In genomic region chr11:98937410-98937913, GRCm38 (mm10) we compare ENCODE assay signal across 8 mouse cellular contexts. TPM values are rescaled to one million over a fixed set of nuclear protein-coding genes. Genes with fewer than 3 reads are reported as not detected.
DNase-seq lines count a peak whose midpoint lies in the region; ATAC-seq lines count a peak whose summit lies in the region.

No protein-coding gene starts in this region.

- peak overlapping the region; percentile 49 for H3K4me3 ChIP-seq in forebrain, embryonic 14.5 days (ENCODE audit: low read depth, low read length)
- H3K4me3 ChIP-seq in limb, embryonic 13.5 days, result peak overlapping the region; percentile 90
- H3K4me3 ChIP-seq in midbrain, embryonic 13.5 days (replicated peaks), result peak overlapping the region; percentile 57

- DNase-seq in frontal cortex, postnatal 10 days (ENCODE audit: low spot score in 2 of 2), result peak; percentile 77
- DNase-seq in cerebellum, adult 11-12 months, result peak; percentile 80
- DNase-seq in forebrain, embryonic 14.5 days (ENCODE audit: low spot score), result peak; percentile 94
- DNase-seq in spleen, adult 18-20 months, result peak; percentile 81 to 86

- H3K9ac ChIP-seq in forebrain, embryonic 14.5 days (ENCODE audit: low read length), result peak overlapping the region; percentile 62
- H3K9ac ChIP-seq in limb, embryonic 13.5 days, result peak overlapping the region; percentile 94
- H3K9ac ChIP-seq in midbrain, embryonic 13.5 days (replicated peaks), result peak overlapping the region; percentile 70

- H3K27ac ChIP-seq in forebrain, embryonic 14.5 days (ENCODE audit: low read depth, low read length), result no peak overlapping the region
- H3K27ac ChIP-seq in limb, embryonic 13.5 days, result peak overlapping the region; percentile 96
- no peak overlapping the region for H3K27ac ChIP-seq in midbrain, embryonic 13.5 days

- peaks cover 55% of the 10 kb centered on the region for H3K4me1 ChIP-seq in forebrain, embryonic 14.5 days (ENCODE audit: control insufficient read depth, insufficient read depth, low read length)
- H3K4me1 ChIP-seq in limb, embryonic 13.5 days, result peaks cover 87% of the 10 kb centered on the region
- H3K4me1 ChIP-seq in midbrain, embryonic 13.5 days (replicated peaks), result peaks cover 72% of the 10 kb centered on the region

- WGBS in forebrain, embryonic 14.5 days, result 2% methylated on average over 37 of the region's 38 CpGs
- WGBS in limb, embryonic 13.5 days, result 1% methylated on average over 36 of the region's 38 CpGs
- WGBS in midbrain, embryonic 13.5 days, result under 1% methylated on average over 36 of the region's 38 CpGs

- no peak for ATAC-seq in frontal cortex, adult (ENCODE audit: low TSS enrichment)
- ATAC-seq in forebrain, embryonic 14.5 days, result peak; percentile 90
- ATAC-seq in hematopoietic stem cell, adult 5-6 weeks (replicated peaks in 1 of 2; ENCODE audit: insufficient read depth in 1 of 2, low FRiP score in 2 of 2, low TSS enrichment in 1 of 2, low read depth in 1 of 2, poor library complexity in 2 of 2, severe bottlenecking in 2 of 2), result peak; percentile 37 to 53
- ATAC-seq in limb, embryonic 13.5 days (ENCODE audit: low FRiP score, low read depth), result peak; percentile 86
- ATAC-seq in midbrain, embryonic 13.5 days, result peak; percentile 90

- H3K27me3 ChIP-seq in forebrain, embryonic 14.5 days (replicated peaks; ENCODE audit: control insufficient read depth, insufficient read depth, low read length), result no peaks in the 10 kb centered on the region; the same call in 1 of the 2 replicates
- no peaks in the 10 kb centered on the region for H3K27me3 ChIP-seq in limb, embryonic 13.5 days
- peaks cover 30% of the 10 kb centered on the region for H3K27me3 ChIP-seq in midbrain, embryonic 13.5 days

- no peaks in the 10 kb centered on the region for H3K36me3 ChIP-seq in forebrain, embryonic 14.5 days (ENCODE audit: control insufficient read depth, insufficient read depth, low read length)
- H3K36me3 ChIP-seq in limb, embryonic 13.5 days, result peaks cover 9% of the 10 kb centered on the region
- no peaks in the 10 kb centered on the region for H3K36me3 ChIP-seq in midbrain, embryonic 13.5 days

- no peaks in the 10 kb centered on the region for H3K9me3 ChIP-seq in forebrain, embryonic 14.5 days (replicated peaks; ENCODE audit: control insufficient read depth, low read length)
- no peaks in the 10 kb centered on the region for H3K9me3 ChIP-seq in limb, embryonic 13.5 days
- no peaks in the 10 kb centered on the region for H3K9me3 ChIP-seq in midbrain, embryonic 13.5 days

- H3K4me2 ChIP-seq in forebrain, embryonic 14.5 days (ENCODE audit: low read length), result peak overlapping the region; percentile 90
- peak overlapping the region; percentile 95 for H3K4me2 ChIP-seq in limb, embryonic 13.5 days (replicated peaks)
- H3K4me2 ChIP-seq in midbrain, embryonic 13.5 days (replicated peaks), result peak overlapping the region; percentile 92

RNA-seq across cellular contexts. Expression of gene Rara, which starts 9.8 kb away (rescaled TPM):
- 8.2 and 9.8 TPM in 2 replicates for polyA plus RNA-seq in forebrain, embryonic 14.5 days (2014; fragmentation: Nextera tagmentation; extraction: Ambion mirVana)
- total RNA-seq in hematopoietic stem cell, adult 5-6 weeks (2017), result 5.2 and 6.5 TPM in 2 replicates
- 46.5 and 49.8 TPM in 2 replicates for polyA plus RNA-seq in limb, embryonic 13.5 days (2015; fragmentation: Nextera tagmentation; extraction: Ambion mirVana)
- polyA plus RNA-seq in midbrain, embryonic 13.5 days (2015; fragmentation: Nextera tagmentation; extraction: Ambion mirVana), result 7.5 and 9.1 TPM in 2 replicates

RNA-seq across cellular contexts. Expression of gene Cdc6, which starts 29.9 kb away (rescaled TPM):
- polyA plus RNA-seq in forebrain, embryonic 14.5 days (2014; fragmentation: Nextera tagmentation; extraction: Ambion mirVana), result 14.1 and 16.4 TPM in 2 replicates
- 27.3 and 30.6 TPM in 2 replicates for total RNA-seq in hematopoietic stem cell, adult 5-6 weeks (2017)
- 31.4 and 32.3 TPM in 2 replicates for polyA plus RNA-seq in limb, embryonic 13.5 days (2015; fragmentation: Nextera tagmentation; extraction: Ambion mirVana)
- 10.6 and 11.3 TPM in 2 replicates for polyA plus RNA-seq in midbrain, embryonic 13.5 days (2015; fragmentation: Nextera tagmentation; extraction: Ambion mirVana)

RNA-seq across cellular contexts. Expression of gene Gjd3, which starts 45.4 kb away (rescaled TPM):
- polyA plus RNA-seq in forebrain, embryonic 14.5 days (2014; fragmentation: Nextera tagmentation; extraction: Ambion mirVana), result 0.27 and 0.28 TPM in 2 replicates
- total RNA-seq in hematopoietic stem cell, adult 5-6 weeks (2017), result not detected in 2 replicates
- 0.41 and 0.78 TPM in 2 replicates for polyA plus RNA-seq in limb, embryonic 13.5 days (2015; fragmentation: Nextera tagmentation; extraction: Ambion mirVana)
- 0.58 and 0.99 TPM in 2 replicates for polyA plus RNA-seq in midbrain, embryonic 13.5 days (2015; fragmentation: Nextera tagmentation; extraction: Ambion mirVana)
